Mouse (Mus musculus): Measurements from ENCODE around the gene Klhl10. TPM values are rescaled to one million over a fixed set of nuclear protein-coding genes. Genes with fewer than 3 reads are reported as not detected.

Klhl10 gene
- polyA plus RNA-seq, 1 experiment = 0.13 TPM

- 94% methylated on average over 10 of the region's 10 CpGs for WGBS
- TF ChIP-seq POLR2A (IDR thresholded peaks at IDR 0.05; ENCODE audit: low read depth, low read length) (no peak), CTCF (conservative IDR thresholded peaks at IDR 0.05; ENCODE audit: insufficient read depth, insufficient read length, low read depth, low read length) (no peak)
- H3K36me3 ChIP-seq (ENCODE audit: control insufficient read depth, insufficient read depth, low read length) = no peaks in the 10 kb centered on the region; the same call in 1 of the 2 replicates
- H3K4me1 ChIP-seq (ENCODE audit: control insufficient read depth, insufficient read depth, low read length) = no peaks in the 10 kb centered on the region
- no peak for DNase-seq
- no peak overlapping the region for H3K4me3 ChIP-seq (ENCODE audit: insufficient read depth, low read depth, low read length)
- no peak overlapping the region for H3K27ac ChIP-seq (ENCODE audit: insufficient read depth, low read depth, low read length)
- H3K27me3 ChIP-seq (replicated peaks; ENCODE audit: control insufficient read depth, insufficient read depth, low read length) = no peaks in the 10 kb centered on the region
Observed at GRCm38 (mm10) chr11:100462699-100463098, 21.0 kb downstream of the Klhl10 start.

- DNase-seq = no peak
- 94% methylated on average over 1 of the region's 1 CpGs for WGBS
- H3K4me3 ChIP-seq (ENCODE audit: insufficient read depth, low read depth, low read length) = no peak overlapping the region
- no peaks in the 10 kb centered on the region for H3K27me3 ChIP-seq (replicated peaks; ENCODE audit: control insufficient read depth, insufficient read depth, low read length)
- H3K4me1 ChIP-seq (ENCODE audit: control insufficient read depth, insufficient read depth, low read length) = no peaks in the 10 kb centered on the region
- no peak for TF ChIP-seq POLR2A (IDR thresholded peaks at IDR 0.05; ENCODE audit: low read depth, low read length)
- TF ChIP-seq CTCF (conservative IDR thresholded peaks at IDR 0.05; ENCODE audit: insufficient read depth, insufficient read length, low read depth, low read length) = no peak
- H3K36me3 ChIP-seq (ENCODE audit: control insufficient read depth, insufficient read depth, low read length) = no peaks in the 10 kb centered on the region; the same call in 1 of the 2 replicates
- H3K27ac ChIP-seq (ENCODE audit: insufficient read depth, low read depth, low read length) = no peak overlapping the region
Observed at GRCm38 (mm10) chr11:100465229-100465792, 23.6 kb downstream of the Klhl10 start.

- H3K27me3 ChIP-seq (replicated peaks; ENCODE audit: control insufficient read depth, insufficient read depth, low read length) = no peaks in the 10 kb centered on the region
- WGBS = 86% methylated on average over 1 of the region's 1 CpGs
Observed at GRCm38 (mm10) chr11:100465833-100466232, 24.1 kb downstream of the Klhl10 start.

GRCm38 (mm10) chr11:100471352-100472196, 29.9 kb downstream of the Klhl10 start:
- TF ChIP-seq CTCF (conservative IDR thresholded peaks at IDR 0.05; ENCODE audit: insufficient read depth, insufficient read length, low read depth, low read length) (no peak), POLR2A (IDR thresholded peaks at IDR 0.05; ENCODE audit: low read depth, low read length) (no peak)
- Histone ChIP-seq H3K4me3 (ENCODE audit: insufficient read depth, low read depth, low read length) (peak overlapping the region; percentile 98), H3K27ac (ENCODE audit: insufficient read depth, low read depth, low read length) (no peak overlapping the region), H3K4me1 (ENCODE audit: control insufficient read depth, insufficient read depth, low read length) (peaks cover 12% of the 10 kb centered on the region; the same call in 1 of the 2 replicates), H3K27me3 (replicated peaks; ENCODE audit: control insufficient read depth, insufficient read depth, low read length) (no peaks in the 10 kb centered on the region), H3K36me3 (ENCODE audit: control insufficient read depth, insufficient read depth, low read length) (no peaks in the 10 kb centered on the region; the same call in 1 of the 2 replicates)
- WGBS = 5% methylated on average over 30 of the region's 30 CpGs
- DNase-seq = no peak

More at GRCm38 (mm10) chr11:100465833-100466232, 24.1 kb downstream of the Klhl10 start:
- no peak for DNase-seq
- Histone ChIP-seq H3K27ac (ENCODE audit: insufficient read depth, low read depth, low read length) (no peak overlapping the region), H3K36me3 (ENCODE audit: control insufficient read depth, insufficient read depth, low read length) (no peaks in the 10 kb centered on the region; the same call in 1 of the 2 replicates), H3K4me1 (ENCODE audit: control insufficient read depth, insufficient read depth, low read length) (peaks cover 4% of the 10 kb centered on the region; the same call in 1 of the 2 replicates), H3K4me3 (ENCODE audit: insufficient read depth, low read depth, low read length) (no peak overlapping the region)
- no peak for TF ChIP-seq POLR2A (IDR thresholded peaks at IDR 0.05; ENCODE audit: low read depth, low read length)
- TF ChIP-seq CTCF (conservative IDR thresholded peaks at IDR 0.05; ENCODE audit: insufficient read depth, insufficient read length, low read depth, low read length) = no peak

- DNase-seq = peak; percentile 93
- H3K27me3 ChIP-seq (replicated peaks; ENCODE audit: control insufficient read depth, insufficient read depth, low read length) = no peaks in the 10 kb centered on the region
- peak within 1 kb of the TSS; percentile 98 for H3K4me3 ChIP-seq (ENCODE audit: insufficient read depth, low read depth, low read length)
- WGBS = under 1% methylated on average over 83 of the region's 83 CpGs
- peaks cover 12% of the 10 kb centered on the region; the same call in 1 of the 2 replicates for H3K4me1 ChIP-seq (ENCODE audit: control insufficient read depth, insufficient read depth, low read length)
- TF ChIP-seq POLR2A (IDR thresholded peaks at IDR 0.05; ENCODE audit: low read depth, low read length) (peak; percentile 95), CTCF (conservative IDR thresholded peaks at IDR 0.05; ENCODE audit: insufficient read depth, insufficient read length, low read depth, low read length) (peak; percentile 79)
- H3K27ac ChIP-seq (ENCODE audit: insufficient read depth, low read depth, low read length) = peak within 1 kb of the TSS; percentile 29
- peaks cover 1% of the 10 kb centered on the region; the same call in 1 of the 2 replicates for H3K36me3 ChIP-seq (ENCODE audit: control insufficient read depth, insufficient read depth, low read length)
Observed at GRCm38 (mm10) chr11:100472197-100472934, 30.6 kb downstream of the Klhl10 start, which contains the start of gene Klhl11. TSS of gene Klhl11 (minus strand) at chr11:100472741.

GRCm38 (mm10) chr11:100472935-100473295, 31.2 kb downstream of the Klhl10 start:
- Histone ChIP-seq H3K36me3 (ENCODE audit: control insufficient read depth, insufficient read depth, low read length) (peaks cover 1% of the 10 kb centered on the region; the same call in 1 of the 2 replicates), H3K27ac (ENCODE audit: insufficient read depth, low read depth, low read length) (no peak overlapping the region), H3K4me3 (ENCODE audit: insufficient read depth, low read depth, low read length) (no peak overlapping the region), H3K27me3 (replicated peaks; ENCODE audit: control insufficient read depth, insufficient read depth, low read length) (no peaks in the 10 kb centered on the region), H3K4me1 (ENCODE audit: control insufficient read depth, insufficient read depth, low read length) (peaks cover 12% of the 10 kb centered on the region; the same call in 1 of the 2 replicates)
- 43% methylated on average over 5 of the region's 5 CpGs for WGBS
- no peak for DNase-seq
- TF ChIP-seq POLR2A (IDR thresholded peaks at IDR 0.05; ENCODE audit: low read depth, low read length) (no peak), CTCF (conservative IDR thresholded peaks at IDR 0.05; ENCODE audit: insufficient read depth, insufficient read length, low read depth, low read length) (no peak)

Data from kidney, adult 2 months (tissue).